Mouse (Mus musculus): Measurements from ENCODE around the gene Thap7.

- TF ChIP-seq CTCF (IDR thresholded peaks at IDR 0.05) (no peak), EP300 (IDR thresholded peaks at IDR 0.05) (no peak)
These were observed 44.4 kb downstream of the Thap7 start for GRCm38 (mm10) chr16:17486505-17486904.

Measured in lung, postnatal 0 days (tissue).